Mouse (Mus musculus): ENCODE data around the gene Lef1. TPM values are rescaled to one million over a fixed set of nuclear protein-coding genes. Genes with fewer than 3 reads are reported as not detected.

Gene Lef1
- total RNA-seq, 2 experiments from 2014 or later: 5.5 to 6.7 TPM

DNA sequence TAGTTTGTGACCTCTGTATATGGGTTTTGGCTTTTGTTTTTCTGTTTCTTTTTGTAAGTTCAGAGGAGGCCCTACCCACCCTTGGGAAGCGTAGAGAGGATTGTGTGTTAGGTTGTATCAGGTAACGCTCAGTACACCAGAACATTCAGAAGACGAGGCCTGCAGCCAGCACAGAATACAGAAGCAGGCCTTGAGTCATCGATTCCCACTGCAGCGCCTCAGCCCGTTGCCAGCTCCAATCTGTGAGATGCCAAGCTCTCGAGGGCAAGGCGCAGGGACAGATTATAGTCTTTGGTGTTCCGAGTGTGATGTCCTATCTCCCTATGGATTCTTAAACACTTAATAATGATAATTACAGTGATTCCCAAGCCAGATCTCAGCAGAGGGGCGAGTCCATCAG is 85.8 kb downstream of the Lef1 start:
- no peak for DNase-seq

DNA sequence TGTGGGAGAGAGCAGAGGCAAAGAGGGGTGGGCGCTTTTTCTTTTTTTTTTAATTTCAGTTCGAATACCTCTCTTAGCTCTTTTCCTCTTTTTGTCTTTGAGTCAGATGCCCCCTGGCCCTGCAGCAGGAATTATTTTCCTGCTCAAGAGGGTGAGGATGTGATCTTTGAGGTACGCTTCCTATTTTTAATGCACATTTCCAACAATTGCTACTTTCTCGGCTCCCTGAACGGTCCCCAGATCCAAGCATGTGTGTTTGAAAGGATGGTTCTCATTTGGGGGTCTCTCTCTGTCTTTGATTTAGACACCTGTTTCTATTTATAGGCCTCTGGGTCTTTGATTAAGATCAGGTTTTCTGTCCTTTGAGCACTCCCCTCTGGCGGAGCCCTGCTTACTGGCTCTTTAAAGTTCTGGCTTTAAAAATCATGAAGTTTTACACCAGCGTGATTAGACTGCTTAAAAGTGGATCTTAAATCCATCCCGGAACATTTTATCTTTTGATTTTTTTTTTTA is 86.3 kb downstream of the Lef1 start:
- no peak for DNase-seq

DNA sequence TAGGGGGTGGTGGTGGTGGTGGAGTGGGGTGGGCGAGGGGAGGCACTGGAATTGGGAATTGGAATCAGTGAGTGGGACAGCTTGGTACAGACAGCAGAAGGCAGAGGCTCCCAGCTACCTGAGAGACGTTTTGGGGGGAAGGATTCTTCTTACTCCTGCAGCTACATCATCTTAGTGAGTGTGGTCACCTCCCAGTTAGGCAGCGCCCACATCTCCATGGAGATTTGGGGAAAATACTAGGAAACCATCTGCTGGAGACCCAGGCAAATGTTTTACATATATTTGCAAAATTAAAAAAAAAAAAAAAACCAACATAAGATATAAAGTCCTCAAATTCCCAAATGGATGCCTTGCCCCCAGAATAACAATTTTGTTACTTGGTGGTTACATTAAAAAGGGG is 88.7 kb downstream of the Lef1 start:
- no peak for DNase-seq

DNA sequence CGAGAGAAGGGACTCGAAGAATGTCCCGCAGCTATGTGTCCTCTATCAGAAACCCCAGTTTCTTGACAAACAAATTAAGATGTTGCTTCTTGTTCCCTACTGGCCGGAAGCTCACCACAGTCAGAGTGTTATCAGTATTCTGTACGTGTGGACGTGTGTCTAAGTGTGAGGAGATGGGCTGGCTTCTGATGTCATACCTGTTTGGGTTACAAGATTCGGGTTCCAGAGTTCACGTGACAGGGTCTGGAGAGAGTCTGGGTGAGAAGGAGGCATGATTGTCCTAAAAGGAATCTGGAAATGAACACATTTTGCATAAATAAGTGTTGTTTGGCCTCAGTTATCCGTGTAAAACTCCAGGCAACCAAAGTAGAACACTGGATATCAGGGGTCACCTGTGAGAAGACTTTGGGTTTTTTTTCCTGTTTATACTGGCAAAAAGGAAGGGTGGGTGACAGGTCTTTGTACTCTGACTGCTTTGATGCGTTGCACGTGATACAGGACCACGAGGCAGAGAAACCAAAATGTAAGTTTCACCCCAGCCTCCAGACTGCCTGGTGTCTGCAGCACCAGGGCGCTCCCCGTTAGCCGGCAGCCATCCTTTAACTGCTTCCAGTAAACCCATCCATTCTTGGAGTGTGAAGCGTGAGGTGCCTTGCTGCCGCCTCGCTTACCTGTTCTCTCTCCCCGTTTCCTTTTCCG is 89.5 kb downstream of the Lef1 start:
- DNase-seq: no peak

DNA sequence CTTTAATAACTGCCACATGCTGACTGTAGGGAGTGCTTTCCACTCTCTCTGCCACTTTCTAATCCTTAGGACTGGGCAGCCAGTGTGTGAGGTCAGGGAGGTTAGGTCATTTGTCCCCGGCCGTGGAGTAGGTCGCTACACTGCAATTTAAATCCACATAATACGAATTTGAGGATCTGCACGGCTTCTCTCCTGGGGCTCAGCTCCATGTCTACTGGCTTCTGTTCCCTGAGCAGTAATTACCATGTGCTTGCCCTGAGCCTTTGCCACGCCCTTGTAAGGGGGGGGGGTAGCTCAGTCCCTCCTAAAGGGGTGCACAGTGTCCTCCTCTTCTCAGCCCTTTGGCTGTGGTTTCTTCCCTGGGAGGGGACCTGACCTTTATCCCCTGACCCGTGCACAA is 92.0 kb downstream of the Lef1 start:
- DNase-seq: no peak

DNA sequence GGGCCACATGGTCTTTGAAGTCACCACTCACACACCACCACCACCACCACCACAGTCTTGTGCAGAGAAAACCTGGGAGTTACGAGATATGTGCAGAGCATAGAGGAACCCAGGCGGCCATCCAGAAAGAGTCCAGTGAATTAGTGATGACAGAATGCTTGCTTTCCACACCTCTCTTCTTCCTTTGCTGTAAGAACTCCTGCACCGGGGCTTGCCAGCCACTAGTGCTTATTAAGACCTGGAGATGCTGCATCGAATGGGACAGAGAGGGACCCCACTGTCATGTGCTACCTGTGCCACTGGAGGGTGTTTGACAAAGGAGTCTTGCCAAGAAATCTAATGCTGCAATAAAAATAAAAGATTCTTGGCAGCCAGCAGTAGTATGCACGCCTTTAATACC is 97.6 kb downstream of the Lef1 start:
- DNase-seq: no peak

DNA sequence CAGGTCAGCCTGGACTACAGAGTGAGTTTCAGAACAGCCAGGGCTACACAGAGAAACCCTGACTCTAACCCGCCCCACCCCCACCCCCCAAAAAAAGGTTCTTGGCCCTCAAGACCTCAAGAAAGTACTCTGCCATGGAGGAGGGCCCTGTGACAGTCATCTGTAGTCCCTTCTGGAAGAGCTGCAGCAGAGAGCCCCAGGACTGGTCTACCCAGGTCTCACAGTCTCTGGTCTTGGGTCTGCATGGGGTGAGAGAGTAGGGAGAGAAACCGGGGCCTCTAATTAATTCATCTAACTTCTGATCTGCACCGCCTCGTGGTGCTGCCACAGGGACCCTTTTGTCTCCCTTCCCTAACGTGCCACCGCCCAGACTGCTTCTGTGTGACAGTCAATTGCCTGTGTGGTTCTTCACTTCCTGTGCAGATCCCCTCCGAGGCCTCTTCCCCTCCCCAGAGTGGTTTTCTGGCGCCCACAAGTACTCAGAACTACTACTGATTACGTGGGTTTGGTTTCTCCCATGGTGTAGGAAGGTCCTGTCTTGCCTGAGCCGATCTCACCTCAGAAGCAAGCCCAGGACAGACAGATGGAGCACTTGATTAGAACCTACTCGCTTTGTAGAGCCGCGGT is 98.1 kb downstream of the Lef1 start:
- DNase-seq: no peak

DNA sequence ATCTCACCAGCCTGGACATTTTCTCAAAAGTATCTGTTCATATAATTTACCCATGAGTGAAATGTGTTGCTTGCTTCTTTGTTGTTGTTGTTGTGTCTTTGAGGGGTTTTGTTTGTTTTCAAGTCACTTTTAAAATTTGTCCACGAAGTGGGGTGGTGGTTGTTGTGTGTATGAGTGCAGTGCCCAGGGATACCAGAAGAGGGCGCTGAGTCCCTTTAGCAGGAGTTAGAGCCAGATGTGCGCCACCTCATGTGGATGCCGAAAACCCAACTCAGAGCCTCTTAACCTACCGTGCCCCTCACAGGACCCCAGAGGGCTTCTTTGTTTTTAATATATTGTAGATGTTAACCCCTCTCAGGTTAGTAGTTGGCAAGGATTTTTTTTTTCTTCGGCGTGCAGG is 101.9 kb downstream of the Lef1 start:
- no peak for DNase-seq

DNA sequence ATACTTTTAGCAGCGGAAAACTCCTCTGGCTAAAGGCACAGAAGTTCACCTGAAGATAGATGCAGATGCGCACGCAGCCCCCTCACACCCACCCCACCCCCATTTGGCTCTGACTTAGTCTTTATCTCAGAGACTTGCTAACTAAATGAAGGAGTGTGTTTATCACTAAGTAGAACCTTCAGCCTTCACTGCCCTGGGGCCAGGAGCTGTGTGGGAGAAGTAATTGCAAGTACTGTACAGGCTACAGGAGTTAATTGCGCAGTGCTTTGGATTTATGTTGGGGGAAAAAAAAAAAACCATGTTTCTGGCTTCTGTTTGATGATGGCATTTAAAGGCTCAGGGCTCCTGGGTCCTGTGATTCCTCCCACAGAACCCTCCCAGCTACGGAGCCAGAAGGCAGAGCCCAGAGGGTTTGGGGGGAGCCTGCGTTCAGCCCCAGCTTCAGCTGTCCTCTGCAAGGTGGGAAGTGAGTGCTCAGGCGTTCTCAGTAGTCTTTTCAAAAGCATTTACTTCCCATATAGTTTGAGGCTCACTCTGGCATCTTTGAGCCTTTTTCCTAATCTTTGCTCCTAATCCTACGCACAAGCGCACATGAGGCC is 103.9 kb downstream of the Lef1 start:
- no peak for DNase-seq

DNA sequence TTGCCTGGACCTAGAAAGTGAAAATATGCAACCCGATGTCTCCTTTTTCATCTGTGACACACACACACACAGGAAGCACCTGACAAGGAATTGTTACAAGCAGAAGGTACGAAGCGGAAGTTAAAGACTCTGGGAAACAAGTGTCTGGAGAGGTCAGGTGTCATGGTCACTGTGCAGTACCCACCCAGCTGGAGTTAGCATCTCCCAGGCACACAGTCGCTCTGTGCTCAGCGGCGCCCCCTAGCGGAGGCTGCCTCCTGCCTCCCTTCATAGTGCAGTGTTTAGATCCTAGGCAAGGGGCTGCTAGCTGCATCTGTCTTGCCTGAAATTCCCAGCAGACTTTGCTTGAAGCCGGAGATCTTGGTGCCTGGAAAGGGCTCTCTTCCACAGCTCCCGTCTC is 104.6 kb downstream of the Lef1 start:
- peak in 1 of 2 experiments; percentile 24 for DNase-seq

DNA sequence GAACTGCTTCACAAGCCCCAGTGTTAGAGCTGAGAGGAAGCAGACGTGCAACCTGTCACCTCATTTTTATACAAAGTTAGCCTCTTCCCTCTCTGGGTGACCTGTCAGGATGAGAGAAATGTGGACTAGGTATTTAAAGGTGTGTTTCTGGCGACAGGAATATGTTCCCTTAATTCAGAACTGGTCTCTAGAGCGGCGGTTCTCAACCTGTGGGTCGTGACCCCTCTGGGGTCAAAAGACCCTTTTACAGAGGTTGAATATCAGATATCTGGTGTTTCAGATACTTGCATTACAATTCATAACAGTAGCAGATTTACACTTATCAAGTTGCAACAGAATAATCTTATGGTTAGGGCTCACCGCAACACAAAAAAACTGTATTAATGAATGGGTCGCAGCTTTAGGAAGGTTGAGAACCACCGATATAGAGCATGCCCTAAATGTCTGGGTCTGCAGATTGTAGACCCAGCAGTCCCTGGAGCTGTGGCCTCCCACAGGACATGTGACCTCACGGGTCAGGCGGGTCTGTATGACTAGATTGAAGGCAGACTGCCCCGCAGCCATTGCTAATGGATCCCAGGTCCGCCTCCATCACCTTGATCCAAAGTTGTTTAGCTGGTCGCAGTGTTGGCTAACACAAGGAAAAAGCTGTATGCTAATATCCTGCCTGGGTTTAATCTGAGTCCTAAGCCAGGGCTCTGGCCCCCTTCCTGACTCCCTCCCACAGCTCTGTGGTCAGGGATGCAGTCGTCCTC is 108.5 kb downstream of the Lef1 start:
- DNase-seq: no peak

DNA sequence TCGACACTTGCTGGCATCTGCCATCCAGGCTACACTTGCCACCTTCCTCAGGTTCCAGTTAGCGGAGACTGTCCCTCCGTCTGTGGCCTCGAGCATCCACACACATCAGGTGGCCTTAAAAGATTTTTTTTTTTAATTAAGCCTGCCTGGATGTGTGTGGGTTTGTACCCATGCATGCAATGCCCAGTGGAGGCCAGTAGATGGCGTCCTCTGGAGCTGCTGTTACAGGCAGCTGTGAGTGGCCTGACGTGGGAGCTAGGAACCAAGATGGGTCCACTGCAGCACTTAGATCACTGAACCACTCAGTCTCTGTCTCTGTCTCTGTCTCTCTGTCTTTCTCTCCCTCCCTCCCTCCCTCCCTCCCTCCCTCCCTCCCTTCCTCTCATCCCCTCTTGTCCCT is 117.8 kb downstream of the Lef1 start:
- DNase-seq: no peak

DNA sequence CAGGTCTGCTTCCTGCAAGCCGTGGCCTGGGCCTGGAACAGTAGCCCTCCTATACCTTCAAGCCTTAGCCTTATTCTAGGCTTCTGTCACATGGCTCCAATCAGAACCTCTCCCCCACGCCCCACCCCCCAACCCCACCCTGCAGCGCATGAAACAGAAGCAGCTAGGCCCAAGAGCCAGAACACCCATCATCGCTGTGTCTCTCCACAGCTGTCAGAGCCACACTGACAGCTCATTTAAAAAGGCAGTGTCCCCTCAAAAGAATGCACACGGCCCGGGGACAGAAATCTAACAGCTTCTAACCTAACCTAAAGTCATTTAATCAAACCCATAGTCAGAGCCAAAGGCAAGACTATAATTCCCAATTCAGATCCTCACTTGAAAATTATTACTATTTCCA is 126.8 kb downstream of the Lef1 start:
- DNase-seq: no peak

DNA sequence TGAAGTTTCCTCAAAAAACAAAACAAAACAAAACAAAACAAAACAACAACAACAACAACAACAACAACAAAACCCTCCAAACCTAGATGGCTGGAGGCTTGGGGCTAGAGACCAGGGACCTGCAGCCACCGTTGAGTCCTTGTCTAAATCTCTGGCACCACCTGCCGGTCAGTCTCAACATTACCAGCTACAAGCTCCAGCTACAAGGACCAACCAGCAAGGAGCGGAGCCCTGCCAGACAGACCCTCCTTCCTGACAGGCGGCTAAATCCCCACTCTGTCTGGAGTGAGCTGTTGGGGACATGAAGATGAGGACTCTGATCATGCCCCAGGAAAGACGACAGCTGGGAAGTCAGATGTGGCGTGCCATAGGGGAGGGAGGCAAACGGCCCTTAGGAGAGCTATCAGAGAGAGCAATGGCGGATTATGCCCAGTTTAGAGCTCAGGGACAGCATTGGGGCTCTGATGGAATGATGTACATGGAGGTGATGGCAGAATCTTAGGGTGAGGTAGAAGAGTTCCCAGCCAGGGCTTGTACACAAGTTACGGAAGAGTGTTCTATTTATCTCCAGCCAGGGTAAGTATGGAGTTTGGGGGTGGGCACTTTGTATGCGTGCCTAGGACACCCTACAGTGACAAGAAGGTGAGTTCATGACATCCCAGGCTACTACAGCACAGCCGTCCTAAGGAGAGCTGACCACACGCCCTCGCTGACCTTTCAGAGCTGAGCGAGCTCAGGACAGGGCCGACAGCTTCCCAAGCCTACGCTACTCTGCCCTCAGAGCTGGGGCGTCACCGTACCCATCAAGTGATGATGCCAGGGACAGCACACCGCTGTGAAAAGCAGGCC is 127.7 kb downstream of the Lef1 start:
- DNase-seq: peak; percentile 68 to 78

DNA sequence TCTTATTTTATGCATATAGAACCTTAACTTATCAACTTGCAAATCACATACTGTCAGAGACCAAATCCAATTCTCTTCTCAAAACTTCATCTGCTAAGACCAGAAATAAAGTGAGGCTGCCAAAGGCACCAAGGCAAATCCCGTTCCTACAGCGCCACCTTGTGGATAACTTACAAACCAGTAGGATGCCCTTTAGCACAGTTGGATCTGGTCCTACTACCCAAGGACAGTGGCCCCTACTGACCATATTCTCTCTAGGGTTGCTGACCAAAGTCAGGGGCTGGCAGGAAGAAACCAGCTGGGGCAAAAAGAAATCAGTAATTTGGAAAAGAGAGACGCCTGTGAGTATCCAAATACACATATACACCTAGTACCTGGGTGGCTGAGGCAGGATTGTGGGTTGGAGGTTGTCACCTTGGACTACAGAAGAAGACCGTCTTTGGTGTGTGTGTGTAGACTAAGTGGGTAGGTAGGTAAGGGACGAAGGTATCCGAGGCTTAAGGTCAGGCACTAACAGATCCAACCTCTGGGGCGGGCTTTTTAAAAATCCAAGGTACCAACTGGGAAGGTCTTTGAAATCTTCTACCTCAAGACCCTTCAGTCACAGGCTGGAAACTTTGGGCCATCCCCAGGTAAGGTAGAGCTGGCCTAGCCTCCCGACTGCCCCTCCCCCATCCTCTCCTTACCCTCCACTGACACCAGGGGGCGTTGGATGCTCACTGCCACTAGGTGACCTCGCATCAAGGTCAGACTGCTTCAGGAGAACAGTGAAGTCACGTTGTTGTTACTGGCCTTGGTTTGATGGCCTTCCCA is 135.7 kb downstream of the Lef1 start:
- DNase-seq: peak; percentile 33 to 44

DNA sequence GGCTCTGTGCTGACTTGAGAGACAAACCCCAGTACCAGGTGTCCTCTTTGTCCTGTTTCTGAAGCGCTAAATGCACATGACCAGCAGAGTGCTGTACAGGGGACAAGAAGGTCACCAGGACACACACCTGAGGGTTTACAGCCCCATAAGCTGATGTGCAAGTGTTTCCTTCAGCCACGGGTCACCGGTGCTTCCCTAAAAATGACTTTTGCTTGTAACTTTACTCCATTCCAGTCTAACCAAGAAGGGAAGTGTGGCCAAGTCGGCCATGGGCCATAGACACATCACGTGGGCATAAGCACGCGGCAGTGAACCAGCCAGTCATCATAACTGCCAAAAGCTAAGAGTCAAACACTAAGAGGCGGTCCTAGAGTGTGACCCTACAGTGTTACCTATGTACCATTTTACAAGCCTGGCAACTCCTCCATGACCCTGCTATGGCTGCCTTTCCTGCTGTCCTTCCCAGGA is 136.3 kb downstream of the Lef1 start:
- DNase-seq: no peak

DNA sequence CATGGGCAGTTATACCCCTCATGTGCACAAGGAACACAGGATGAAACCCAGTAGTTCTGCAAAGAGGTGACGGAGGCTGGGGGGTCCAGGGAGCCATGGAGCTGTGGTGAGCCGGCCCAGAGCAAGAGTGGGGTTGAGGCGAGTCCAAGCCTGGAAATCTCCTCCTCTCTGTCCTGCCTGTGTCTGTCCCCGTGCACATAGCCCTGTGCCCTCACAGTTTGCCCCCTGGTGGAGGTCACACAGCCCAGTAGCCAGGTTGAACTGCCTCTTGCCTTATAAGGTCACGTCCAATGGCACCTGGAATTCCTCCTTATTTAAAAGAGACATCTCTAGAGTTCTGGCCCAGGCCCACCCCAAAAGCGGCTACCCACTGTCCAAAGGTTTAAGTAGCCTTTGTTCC is 137.2 kb downstream of the Lef1 start:
- DNase-seq: no peak

DNA sequence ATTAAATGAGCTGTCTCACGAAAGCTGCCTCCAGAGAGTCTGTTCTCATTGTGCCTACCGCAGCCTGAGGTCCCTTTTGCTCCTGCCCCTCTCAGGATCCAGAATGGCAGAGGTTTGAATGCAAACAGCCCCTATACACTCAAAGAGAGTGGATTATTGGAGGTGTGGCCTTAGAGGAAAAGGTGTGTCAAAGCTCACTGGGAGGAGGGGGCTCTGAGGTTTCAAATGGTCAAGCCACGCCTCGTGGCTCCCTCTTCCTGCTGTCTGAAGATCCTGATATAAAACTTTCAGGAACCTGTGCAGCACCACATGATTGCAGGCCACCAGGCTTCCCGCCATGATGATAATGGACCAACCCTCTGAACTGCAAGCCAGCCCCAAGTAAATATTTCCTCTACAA is 137.6 kb downstream of the Lef1 start:
- no peak for DNase-seq

DNA sequence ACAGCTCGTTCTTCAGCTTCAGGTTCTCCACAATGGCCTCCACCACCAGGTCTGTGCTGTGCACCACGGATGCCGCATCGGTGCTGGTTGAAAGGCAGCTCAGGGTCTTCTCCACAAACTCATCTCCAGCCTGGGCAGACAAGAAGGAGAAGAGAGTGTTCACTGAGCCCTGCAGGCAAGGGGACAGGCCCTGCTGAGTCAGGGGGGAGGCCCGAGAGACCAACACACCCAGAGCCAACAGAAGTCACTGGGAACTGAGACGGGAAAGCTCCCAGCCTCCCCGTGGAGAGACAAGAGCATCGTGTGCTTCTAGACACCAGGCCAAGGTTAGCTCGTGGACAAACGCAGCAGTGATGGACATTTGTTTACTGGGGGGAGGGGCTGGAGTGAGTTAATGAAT is 138.2 kb downstream of the Lef1 start:
- no peak for DNase-seq

DNA sequence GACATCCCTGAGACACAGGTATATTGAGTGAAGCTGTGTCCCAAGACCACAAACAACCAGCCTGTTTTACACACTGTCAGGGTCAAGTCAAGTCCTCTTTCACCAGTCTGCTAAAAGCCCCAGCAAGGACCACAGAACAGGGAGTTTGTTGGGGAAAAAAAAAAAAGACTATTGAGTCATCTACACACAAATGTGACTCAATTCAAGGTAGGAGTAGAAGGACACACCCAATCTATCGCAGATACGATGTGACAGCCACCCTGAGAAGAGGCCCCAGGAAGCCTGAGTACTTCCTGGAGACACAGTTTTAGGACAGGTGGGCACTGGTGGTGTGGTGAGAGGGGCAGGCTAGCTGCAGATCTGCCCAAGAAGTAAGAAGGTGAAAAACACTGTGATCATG is 140.0 kb downstream of the Lef1 start:
- DNase-seq: no peak

DNA sequence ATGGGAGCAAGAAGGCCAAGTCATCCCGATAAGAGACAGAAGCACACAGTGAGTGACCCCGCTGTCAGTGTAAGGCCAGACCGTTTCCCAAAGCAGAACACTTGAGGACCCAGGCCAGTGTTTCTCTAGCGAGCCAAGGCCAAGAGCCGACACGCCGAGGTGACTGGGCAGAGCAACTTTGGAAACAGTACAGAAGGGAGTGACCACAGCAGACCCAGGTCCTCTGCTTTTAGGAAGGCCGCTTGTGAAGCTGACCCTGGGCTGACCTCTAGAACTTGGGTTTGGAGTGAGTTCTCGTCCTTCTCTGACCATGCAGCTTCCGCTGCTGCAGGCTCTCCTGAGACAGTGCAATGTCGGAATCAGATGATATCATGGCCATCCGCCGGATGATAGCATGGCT is 140.7 kb downstream of the Lef1 start:
- DNase-seq: no peak

Data from layer of hippocampus, postnatal 36 days (tissue).